Mouse (Mus musculus) CH12.LX (cell line): ENCODE results near the gene Mfsd4a. TPM values are rescaled to one million over a fixed set of nuclear protein-coding genes. Genes with fewer than 3 reads are reported as not detected.

Experiments
- DNase-seq: peaks from one replicate; pipeline ENCODE4 v3.0.0-alpha.2; 2013; ENCODE audit errors: extremely low read depth
- H3K27ac ChIP-seq: 2 replicates; pipeline ENCODE4 v1.5.1; 2012; ENCODE audit warnings: low read depth, mild to moderate bottlenecking, control low read depth, moderate library complexity; ENCODE audit not compliant: insufficient read depth
- H3K27me3 ChIP-seq: replicated peaks from 2 replicates; pipeline ENCODE3; 2012; ENCODE audit warnings: inconsistent platforms
- H3K36me3 ChIP-seq, 2 experiments: replicated peaks in 1 of 2; 2 replicates each; pipeline versions ENCODE3 to v1.6.1; 2012; ENCODE audit warnings: inconsistent platforms in 1 of 2, low read length in 1 of 2, mild to moderate bottlenecking in 1 of 2, mixed read lengths in 1 of 2, moderate library complexity in 1 of 2; ENCODE audit not compliant: control insufficient read depth in 1 of 2, insufficient read depth in 1 of 2
- H3K4me1 ChIP-seq, 2 experiments: 2 replicates each; pipeline ENCODE4 v1.6.1; 2012; ENCODE audit warnings: inconsistent platforms in 1 of 2, moderate library complexity in 1 of 2; ENCODE audit not compliant: insufficient read depth in 2 of 2, control insufficient read depth in 1 of 2
- H3K4me2 ChIP-seq: 2 replicates; pipeline ENCODE4 v1.6.1; 2012; ENCODE audit warnings: low read depth, mild to moderate bottlenecking, control low read depth; ENCODE audit not compliant: poor library complexity, insufficient read depth, severe bottlenecking
- H3K4me3 ChIP-seq, 3 experiments: fragments of 150-350 bp in 1 of 3; sonication (generic) in 1 of 3; replicated peaks in 1 of 3; 2 replicates each; pipeline versions ENCODE3 to v1.5.1; 2011 to 2012; ENCODE audit warnings: low read depth in 2 of 3, low read length in 2 of 3, mild to moderate bottlenecking in 2 of 3, moderate library complexity in 2 of 3, control low read depth in 1 of 3, improper control_type of control experiment in 1 of 3, inconsistent platforms in 1 of 3, mixed read lengths in 1 of 3; ENCODE audit not compliant: poor library complexity in 1 of 3
- H3K79me2 ChIP-seq: replicated peaks from 2 replicates; pipeline ENCODE4 v1.6.1; 2012; ENCODE audit warnings: mild to moderate bottlenecking, moderate library complexity; ENCODE audit not compliant: control insufficient read depth, poor library complexity, insufficient read depth, severe bottlenecking; ENCODE audit errors: extremely low read depth
- H3K9ac ChIP-seq: 2 replicates; pipeline ENCODE4 v1.6.1; 2012; ENCODE audit warnings: low read depth, mild to moderate bottlenecking, control low read depth, moderate library complexity; ENCODE audit not compliant: insufficient read depth
- H3K9me3 ChIP-seq: replicated peaks from 2 replicates; pipeline ENCODE3; 2012; ENCODE audit warnings: low read length, inconsistent platforms, mixed read lengths
- CHD1 ChIP-seq: IDR thresholded peaks from 2 replicates; pipeline ENCODE4 v1.6.1; 2012; ENCODE audit warnings: low read depth, low read length, improper control_type of control experiment, inconsistent platforms
- CHD2 ChIP-seq: IDR thresholded peaks from 2 replicates; pipeline ENCODE4 v1.6.1; 2011; ENCODE audit warnings: low read length, improper control_type of control experiment
- CTCF ChIP-seq, 2 experiments: IDR thresholded peaks in 1 of 2; conservative IDR thresholded peaks in 1 of 2; 2 replicates each; pipeline ENCODE4 v1.5.1; 2011 to 2012; ENCODE audit warnings: low read depth in 2 of 2, low read length in 2 of 2, improper control_type of control experiment in 1 of 2, inconsistent platforms in 1 of 2, mild to moderate bottlenecking in 1 of 2, moderate library complexity in 1 of 2
- ELF1 ChIP-seq: IDR thresholded peaks from 2 replicates; pipeline ENCODE4 v1.6.1; 2014; ENCODE audit warnings: low read depth, mild to moderate bottlenecking, inconsistent platforms, low read length, improper control_type of control experiment
- ETS1 ChIP-seq: conservative IDR thresholded peaks from 2 replicates; pipeline ENCODE4 v1.6.1; 2012; ENCODE audit warnings: low read depth, mild to moderate bottlenecking, inconsistent platforms, low read length, improper control_type of control experiment, moderate library complexity
- GABPA ChIP-seq: IDR thresholded peaks from 2 replicates; pipeline ENCODE4 v1.6.1; 2012; ENCODE audit warnings: low read depth, low read length, improper control_type of control experiment, inconsistent platforms; ENCODE audit not compliant: insufficient replicate concordance
- HCFC1 ChIP-seq: IDR thresholded peaks from 2 replicates; pipeline ENCODE4 v1.6.1; 2012; ENCODE audit warnings: low read depth, mild to moderate bottlenecking, inconsistent platforms, low read length, improper control_type of control experiment
- JUN ChIP-seq: IDR thresholded peaks from 2 replicates; pipeline ENCODE4 v1.6.1; 2011; ENCODE audit warnings: low read depth, mild to moderate bottlenecking, low read length, improper control_type of control experiment, moderate library complexity; ENCODE audit not compliant: insufficient read depth
- JUND ChIP-seq: conservative IDR thresholded peaks from 2 replicates; pipeline ENCODE4 v1.6.1; 2011; ENCODE audit warnings: low read depth, low read length, improper control_type of control experiment
- MAX ChIP-seq: IDR thresholded peaks from 2 replicates; pipeline ENCODE4 v1.6.1; 2011; ENCODE audit warnings: low read length, improper control_type of control experiment
- MEF2A ChIP-seq: IDR thresholded peaks from 2 replicates; pipeline ENCODE4 v1.6.1; 2014; ENCODE audit warnings: low read depth, mild to moderate bottlenecking, inconsistent platforms, low read length, improper control_type of control experiment, borderline replicate concordance
- MYC ChIP-seq: IDR thresholded peaks from 2 replicates; pipeline ENCODE4 v1.6.1; 2011; ENCODE audit warnings: low read depth, mild to moderate bottlenecking, improper control_type of control experiment, low read length
- NELFE ChIP-seq: IDR thresholded peaks from 2 replicates; pipeline ENCODE4 v1.6.1; 2011; ENCODE audit warnings: low read depth, low read length, improper control_type of control experiment
- NRF1 ChIP-seq: IDR thresholded peaks from 2 replicates; pipeline ENCODE4 v1.6.1; 2014; ENCODE audit warnings: low read depth, mild to moderate bottlenecking, inconsistent platforms, low read length, improper control_type of control experiment, moderate library complexity
- PAX5 ChIP-seq: IDR thresholded peaks from 2 replicates; pipeline ENCODE4 v1.6.1; 2012; ENCODE audit warnings: low read length, inconsistent platforms, mixed read lengths
- POLR2AphosphoS2 ChIP-seq: IDR thresholded peaks from 2 replicates; pipeline ENCODE4 v1.6.1; 2011; ENCODE audit warnings: low read depth, low read length, improper control_type of control experiment
- RAD21 ChIP-seq: IDR thresholded peaks from 2 replicates; pipeline ENCODE4 v1.6.1; 2011; ENCODE audit warnings: low read depth, mild to moderate bottlenecking, low read length, improper control_type of control experiment, moderate library complexity
- RCOR1 ChIP-seq: conservative IDR thresholded peaks from 2 replicates; pipeline ENCODE4 v1.6.1; 2012; ENCODE audit warnings: low read depth, mild to moderate bottlenecking, inconsistent platforms, low read length, improper control_type of control experiment
- SMC3 ChIP-seq: IDR thresholded peaks from 2 replicates; pipeline ENCODE4 v1.6.1; 2011; ENCODE audit warnings: low read depth, low read length, improper control_type of control experiment
- USF1 ChIP-seq: IDR thresholded peaks from 2 replicates; pipeline ENCODE4 v1.6.1; 2014; ENCODE audit warnings: low read depth, mild to moderate bottlenecking, inconsistent platforms, low read length, improper control_type of control experiment
- USF2 ChIP-seq: conservative IDR thresholded peaks from 2 replicates; pipeline ENCODE4 v1.6.1; 2011; ENCODE audit warnings: low read depth, low read length, improper control_type of control experiment
- ZC3H11A ChIP-seq: IDR thresholded peaks from 2 replicates; pipeline ENCODE4 v1.6.1; 2012; ENCODE audit warnings: low read depth, mild to moderate bottlenecking, inconsistent platforms, low read length, improper control_type of control experiment
- ZKSCAN1 ChIP-seq: IDR thresholded peaks from 2 replicates; pipeline ENCODE4 v1.6.1; 2012; ENCODE audit warnings: low read depth, inconsistent platforms, low read length, improper control_type of control experiment, borderline replicate concordance
- ZMIZ1 ChIP-seq: IDR thresholded peaks from 2 replicates; pipeline ENCODE4 v1.6.1; 2012; ENCODE audit warnings: low read depth, mild to moderate bottlenecking, inconsistent platforms, low read length, improper control_type of control experiment
- dilution Hi-C: fragments of 300-500 bp; cut with MboI; formaldehyde crosslinking; loops from 2 replicates; pipeline ENCODE4 v1.14.3; 2020; ENCODE audit warnings: low sequenced_read_pairs; ENCODE audit not compliant: extremely low pct_unique_long_range_greater_than_20kb, extremely low pct_ligation_motif_present
- in situ Hi-C: fragments of 300-500 bp; cut with MboI; formaldehyde crosslinking; loops from 3 replicates; pipeline ENCODE4 v1.14.3; 2019; ENCODE audit warnings: low sequenced_read_pairs, low pct_ligation_motif_present, low pct_unique_long_range_greater_than_20kb, mixed read lengths
- polyA plus RNA-seq: library from polyadenylated mRNA; unstranded; fragments of >175 nt; gene quantifications from 2 replicates; pipeline ENCODE4 v1.2.1, GENCODE M21; 2012; ENCODE audit warnings: low read depth; ENCODE audit not compliant: insufficient read length
- total RNA-seq, 2 experiments: library from RNA; depleted of rRNA; stranded (reverse); fragments of 300-350 nt in 1 of 2; fragments of >200 nt in 1 of 2; gene quantifications; 2 replicates each; pipeline ENCODE4 v1.2.3; 2012 to 2014

Mfsd4a gene
- total and polyA plus RNA-seq, 3 experiments = 1.4 to 11.8 (median 5.2) TPM

DNA sequence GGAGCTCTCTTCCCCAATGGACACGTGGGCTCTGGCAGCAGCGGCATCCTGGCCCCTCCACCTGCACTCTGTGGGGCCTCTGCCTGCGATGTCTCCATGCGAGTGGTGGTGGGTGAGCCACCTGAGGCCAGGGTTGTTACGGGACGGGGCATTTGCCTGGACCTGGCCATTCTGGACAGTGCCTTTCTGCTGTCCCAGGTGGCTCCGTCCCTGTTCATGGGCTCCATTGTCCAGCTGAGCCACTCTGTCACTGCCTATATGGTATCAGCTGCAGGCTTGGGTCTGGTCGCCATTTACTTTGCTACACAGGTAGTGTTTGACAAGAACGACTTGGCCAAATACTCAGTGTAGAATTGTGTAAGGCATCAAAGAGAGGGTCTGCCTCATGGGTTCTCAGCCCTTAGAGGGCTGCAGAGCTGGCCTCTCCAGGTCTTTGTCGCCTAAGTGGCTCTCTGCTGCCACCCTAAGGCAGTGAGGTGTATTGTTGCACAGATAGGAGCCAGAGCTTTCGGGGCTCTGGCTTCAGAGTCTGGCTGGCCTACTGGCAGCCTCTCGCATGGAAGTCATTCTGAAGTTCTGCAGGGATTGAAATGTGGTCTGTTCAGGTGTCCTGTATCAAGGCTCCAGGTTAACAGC, 86.4 kb downstream of the Mfsd4a start:
- Histone ChIP-seq H3K9me3 (no peaks in the 10 kb centered on the region), H3K9ac (no peak overlapping the region), H3K4me2 (no peak overlapping the region), H3K4me3 (no peak overlapping the region), H3K27me3 (peaks cover 18% of the 10 kb centered on the region), H3K4me1 (peaks cover 2 to 11% of the 10 kb centered on the region in 2 experiments; a peak in 2 of 4 replicates), H3K36me3 (no peaks in the 10 kb centered on the region), H3K27ac (no peak overlapping the region), H3K79me2 (no peaks in the 10 kb centered on the region)
- peak; percentile 80 for DNase-seq
- in situ Hi-C loops = no loop called here
- TF ChIP-seq ELF1 = no peak
- TF ChIP-seq CHD1 = no peak
- no peak for TF ChIP-seq NRF1
- no peak for TF ChIP-seq USF1
- 0 out of 2 replicates have a peak, but pooled peaks have one; percentile 15 for TF ChIP-seq MEF2A
- TF ChIP-seq JUND = 0 out of 2 replicates have a peak, but pooled peaks have one; percentile 21
- TF ChIP-seq RCOR1 = no peak
- TF ChIP-seq GABPA = no peak
- TF ChIP-seq ZC3H11A = peak; percentile 73
- TF ChIP-seq USF2 = no peak
- 0 out of 2 replicates have a peak, but pooled peaks have one; percentile 30 for TF ChIP-seq CHD2
- TF ChIP-seq JUN = no peak
- no peak for TF ChIP-seq ZKSCAN1
- peak; percentile 93 for TF ChIP-seq RAD21
- TF ChIP-seq MAX = no peak
- TF ChIP-seq ZMIZ1 = no peak
- TF ChIP-seq ETS1 = no peak
- no peak for TF ChIP-seq MYC
- peak; percentile 49; the same call in 1 of the 2 replicates for TF ChIP-seq NELFE
- TF ChIP-seq SMC3 = peak; percentile 94
- TF ChIP-seq PAX5 = no peak
- TF ChIP-seq HCFC1 = no peak
- peak; percentile 80 to 96 for TF ChIP-seq CTCF (conservative IDR thresholded peaks at IDR 0.05 in 1 of 2, IDR thresholded peaks at IDR 0.05 in 1 of 2; ENCODE audit: low read depth in 2 of 2, low read length in 2 of 2)
- TF ChIP-seq POLR2AphosphoS2 = no peak
- dilution Hi-C loops = no loop called here
